In genomic region chr19:44292483-44292882, GRCm38 (mm10) we compare ENCODE assay signal across 1 mouse cellular context.
TF ChIP-seq lines count a peak whose summit lies in the region.

No protein-coding gene starts in this region.

TF ChIP-seq in MEL, 35 proteins besides CTCF, POLR2A, EP300 and RAD21 (continued from another document):
- peak; percentile 47 for TF ChIP-seq TAL1 (IDR thresholded peaks at IDR 0.05; ENCODE audit: low read length)
- peak; percentile 67; the same call in 1 of the 2 replicates for TF ChIP-seq BHLHE40 (IDR thresholded peaks at IDR 0.05; ENCODE audit: borderline replicate concordance, low read depth, low read length)
- TF ChIP-seq ELF1 (IDR thresholded peaks at IDR 0.05; ENCODE audit: low read depth, low read length) = 0 out of 2 replicates have a peak, but pooled peaks have one; percentile 38
- TF ChIP-seq MYB (IDR thresholded peaks at IDR 0.05; ENCODE audit: low read depth, low read length) = 0 out of 2 replicates have a peak, but pooled peaks have one; percentile 52
- TF ChIP-seq TCF12 (IDR thresholded peaks at IDR 0.05; ENCODE audit: low read depth, low read length) = peak; percentile 83
- no peak for TF ChIP-seq E2F4 (IDR thresholded peaks at IDR 0.05; ENCODE audit: borderline replicate concordance, low read depth, low read length)
- no peak for TF ChIP-seq USF1 (IDR thresholded peaks at IDR 0.05; ENCODE audit: low read depth, low read length)
- no peak for TF ChIP-seq NRF1 (IDR thresholded peaks at IDR 0.05; ENCODE audit: insufficient read depth, low read depth, low read length, poor library complexity, severe bottlenecking)
- peak; percentile 25; the same call in 1 of the 2 replicates for TF ChIP-seq POLR2AphosphoS2 (IDR thresholded peaks at IDR 0.05; ENCODE audit: low read length)
- no peak for TF ChIP-seq KAT2A (conservative IDR thresholded peaks at IDR 0.05; ENCODE audit: low read depth, low read length)
- TF ChIP-seq TBP (IDR thresholded peaks at IDR 0.05; ENCODE audit: low read depth, low read length) = peak; percentile 92
- TF ChIP-seq MYC (IDR thresholded peaks at IDR 0.05; ENCODE audit: low read depth, low read length) = no peak
- no peak for TF ChIP-seq ZKSCAN1 (IDR thresholded peaks at IDR 0.05; ENCODE audit: low read depth, low read length)
- TF ChIP-seq SMC3 (IDR thresholded peaks at IDR 0.05; ENCODE audit: low read depth, low read length) = 0 out of 2 replicates have a peak, but pooled peaks have one; percentile 6
- no peak for TF ChIP-seq UBTF (IDR thresholded peaks at IDR 0.05; ENCODE audit: borderline replicate concordance, insufficient read depth, low read depth, low read length)
- TF ChIP-seq ZMIZ1 (IDR thresholded peaks at IDR 0.05; ENCODE audit: low read depth, low read length) = peak; percentile 85
- TF ChIP-seq MEF2A (IDR thresholded peaks at IDR 0.05; ENCODE audit: extremely low read depth, insufficient replicate concordance, low read depth, low read length, poor library complexity, severe bottlenecking) = no peak
